Mouse (Mus musculus) frontal cortex, adult 2 months (tissue): Measurements from ENCODE around the gene Olfr799. TPM values are rescaled to one million over a fixed set of nuclear protein-coding genes. Genes with fewer than 3 reads are reported as not detected.

Source experiments
- DNase-seq, 2 experiments: peaks; one replicate each; pipeline ENCODE4 v3.0.0; 2022; ENCODE audit warnings: low spot score in 1 of 2; ENCODE audit errors: extremely low spot score in 1 of 2
- polyA plus RNA-seq: library from polyadenylated mRNA; depleted of rRNA; stranded (reverse); fragments of >200 nt; gene quantifications from 2 replicates; pipeline ENCODE4 v1.2.3, GENCODE M21; 2012; rRNA removed

Gene Olfr799
- not detected in 2 replicates for polyA plus RNA-seq

DNA sequence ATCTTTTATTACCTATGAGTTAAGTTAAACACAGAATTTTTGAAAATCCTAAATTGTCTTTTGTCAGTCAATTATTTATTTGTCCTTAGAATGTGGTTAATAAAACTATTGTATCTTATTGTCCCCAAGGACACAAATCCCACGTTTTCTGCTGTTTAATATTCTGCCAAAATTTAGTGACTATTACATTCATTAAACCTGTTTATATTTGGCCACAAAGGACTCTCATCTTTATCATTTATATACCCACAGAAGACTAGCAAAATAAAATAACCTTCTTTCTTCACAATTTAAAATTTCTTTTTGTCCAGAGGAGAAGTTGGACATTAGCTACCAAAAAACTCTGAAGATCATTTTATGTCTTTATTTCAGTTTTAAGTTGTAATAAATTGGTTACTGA lies at the start of gene Olfr799:
TSS of gene Olfr799 (plus strand) at position 301 of the 400 bp plus-strand sequence.
- DNase-seq, result no peak

DNA sequence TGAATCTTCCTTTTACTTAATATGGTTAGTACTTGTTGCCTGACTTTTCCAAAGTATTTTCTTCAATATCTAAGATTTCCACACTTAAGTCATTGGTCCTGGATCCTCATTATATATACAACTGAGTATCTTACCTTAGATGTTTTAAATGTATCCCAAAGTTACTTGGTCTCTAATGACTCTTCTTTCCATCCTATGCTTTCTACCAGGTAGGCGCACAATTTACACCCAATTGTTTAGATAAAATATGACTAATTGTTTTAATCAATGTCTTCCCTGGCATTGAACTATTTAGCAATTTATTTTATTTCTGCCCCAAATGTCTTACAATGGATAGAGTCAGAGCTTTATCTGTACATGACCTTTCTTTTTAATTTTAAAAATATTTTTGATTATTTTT lies 24.8 kb upstream of the Olfr799 start, which contains the start of gene Olfr796:
TSS of gene Olfr796 (minus strand) at position 101 of the 400 bp plus-strand sequence.
- no peak for DNase-seq

DNA sequence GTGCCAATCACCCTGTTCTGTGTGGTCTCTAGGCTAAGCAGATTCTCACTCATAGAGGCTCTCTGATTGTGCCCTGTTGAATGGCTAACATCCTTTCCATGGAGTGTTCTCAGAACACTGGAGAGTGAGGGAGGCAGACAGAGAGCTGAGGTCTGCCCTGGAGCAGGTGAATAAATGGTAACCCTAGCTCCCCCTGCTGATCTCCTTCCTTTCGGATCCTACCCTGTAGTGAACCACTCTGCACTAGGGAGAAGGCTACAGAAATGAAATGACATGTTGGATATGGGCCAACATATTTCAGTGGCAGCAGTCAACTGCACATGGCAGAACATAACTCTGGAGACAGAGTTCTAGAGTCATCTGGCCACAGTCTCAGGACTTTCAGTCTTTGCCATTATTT lies 15.6 kb upstream of the Olfr799 start:
- DNase-seq, result no peak

DNA sequence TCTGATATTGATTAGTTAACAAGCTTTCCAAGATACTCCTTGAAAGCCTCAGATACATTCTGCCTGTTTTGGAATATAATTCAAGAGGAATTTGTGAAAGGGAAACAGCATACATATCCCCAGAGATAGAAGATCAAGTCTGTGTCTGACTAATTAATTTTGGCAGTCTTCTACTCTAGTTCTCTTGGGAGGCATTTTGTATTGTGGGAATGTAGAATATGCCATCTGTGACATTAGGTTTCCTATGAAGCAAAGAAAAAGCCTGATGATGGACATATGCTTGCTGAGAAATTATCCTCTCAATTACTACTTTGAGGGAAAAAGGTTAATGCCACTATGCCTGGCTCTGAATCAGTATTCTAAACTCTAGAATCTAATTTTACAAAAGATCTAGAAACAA lies 14.0 kb upstream of the Olfr799 start:
- no peak for DNase-seq

DNA sequence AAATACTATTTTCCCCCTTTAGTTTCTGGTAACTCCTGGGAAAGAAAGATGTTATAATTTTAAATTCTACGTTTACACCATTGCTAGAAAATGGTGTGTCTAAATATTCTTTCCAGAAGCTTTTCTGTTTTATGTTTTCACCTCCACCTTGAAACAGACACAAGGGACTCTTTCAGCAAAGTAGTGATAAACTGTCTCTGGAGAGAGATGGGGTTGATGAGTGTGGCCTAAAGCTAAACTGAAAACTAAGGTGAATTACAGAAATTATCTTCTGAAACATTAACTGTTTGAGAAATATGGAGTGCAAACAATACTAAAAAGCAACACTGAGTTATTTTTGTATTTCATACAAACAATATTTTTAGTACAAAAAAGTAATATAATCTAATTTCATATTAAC lies 9.4 kb upstream of the Olfr799 start, which contains the start of gene Olfr798:
TSS of gene Olfr798 (minus strand) at position 101 of the 400 bp plus-strand sequence.
- no peak for DNase-seq

DNA sequence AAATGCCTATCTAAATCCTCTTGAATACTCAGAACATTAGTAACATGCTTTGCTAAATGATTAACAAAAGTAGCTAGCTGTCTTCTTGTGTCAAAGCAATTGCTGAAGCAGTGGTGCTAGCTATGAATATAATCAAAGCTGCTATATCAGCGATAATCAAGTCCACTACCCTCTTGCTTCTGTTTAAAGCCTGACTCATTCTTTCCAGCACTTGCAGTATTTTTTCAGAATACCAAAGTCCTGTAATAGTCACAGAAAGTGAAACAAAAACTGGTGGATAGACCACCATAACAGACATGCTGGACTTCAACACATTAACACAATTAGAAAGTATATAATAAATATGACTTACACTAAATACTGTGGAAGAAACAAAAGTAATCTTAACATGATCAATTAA lies 14.5 kb downstream of the Olfr799 start:
- no peak for DNase-seq

DNA sequence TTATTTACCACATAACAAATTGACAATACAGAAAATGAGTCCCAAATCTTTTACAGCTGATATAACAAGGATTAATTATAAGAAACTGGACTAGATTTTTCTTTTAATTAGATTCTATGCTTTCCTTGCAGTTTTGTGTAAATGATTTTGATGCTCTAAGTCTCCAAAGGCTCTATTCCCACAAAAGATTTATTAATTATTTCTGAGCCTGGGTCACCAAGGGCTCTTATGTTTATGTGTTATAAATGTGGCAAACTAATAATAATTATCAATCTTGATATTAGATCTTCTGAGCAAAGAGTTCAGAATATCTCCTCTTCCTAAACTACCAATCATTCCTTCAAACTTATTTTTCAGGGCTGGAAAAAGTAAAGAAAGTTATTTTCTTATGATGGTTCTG lies 20.1 kb downstream of the Olfr799 start, which contains the start of gene Olfr800:
TSS of gene Olfr800 (plus strand) at position 301 of the 400 bp plus-strand sequence.
- DNase-seq, result no peak

DNA sequence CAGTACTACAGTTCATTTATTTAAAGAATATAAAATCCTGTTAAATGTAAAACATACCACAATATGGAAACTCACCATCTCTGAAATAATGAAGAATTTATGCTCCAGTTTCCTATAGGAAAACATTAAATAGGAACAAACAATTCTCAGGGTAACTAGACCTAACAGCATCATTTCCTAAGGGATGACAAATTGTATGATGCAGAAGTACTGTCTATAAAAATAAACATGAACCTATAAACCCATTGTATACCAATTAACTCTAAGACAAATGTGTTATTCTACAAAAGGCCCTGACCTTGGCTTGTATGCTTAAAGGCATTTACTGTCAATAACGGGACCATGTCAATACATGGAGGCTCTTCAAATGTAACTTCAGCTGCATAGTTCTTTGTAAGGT lies 36.5 kb downstream of the Olfr799 start, which contains the start of gene Olfr801:
TSS of gene Olfr801 (minus strand) at position 101 of the 400 bp plus-strand sequence.
- no peak for DNase-seq

DNA sequence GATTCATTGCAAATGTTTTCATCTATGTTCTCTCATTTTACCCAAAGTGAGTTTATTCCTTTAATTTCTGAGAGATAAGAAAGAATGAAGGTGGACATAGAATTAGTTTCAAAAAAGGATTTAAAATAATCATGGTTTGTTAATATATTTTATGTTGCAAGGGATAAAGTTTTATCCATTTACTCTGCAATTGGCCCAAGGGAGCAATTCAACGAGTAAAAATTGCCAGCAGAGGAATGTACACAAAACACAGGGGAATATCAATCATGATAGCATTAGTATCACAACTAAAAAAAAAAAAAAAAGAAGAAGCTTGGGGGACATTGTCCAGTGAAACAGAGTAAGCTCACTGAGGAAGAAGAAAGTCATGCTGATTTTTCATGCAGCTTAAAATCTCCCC lies 50.8 kb downstream of the Olfr799 start, which contains the start of gene Olfr802:
TSS of gene Olfr802 (minus strand) at position 101 of the 400 bp plus-strand sequence.
- DNase-seq, result no peak

DNA sequence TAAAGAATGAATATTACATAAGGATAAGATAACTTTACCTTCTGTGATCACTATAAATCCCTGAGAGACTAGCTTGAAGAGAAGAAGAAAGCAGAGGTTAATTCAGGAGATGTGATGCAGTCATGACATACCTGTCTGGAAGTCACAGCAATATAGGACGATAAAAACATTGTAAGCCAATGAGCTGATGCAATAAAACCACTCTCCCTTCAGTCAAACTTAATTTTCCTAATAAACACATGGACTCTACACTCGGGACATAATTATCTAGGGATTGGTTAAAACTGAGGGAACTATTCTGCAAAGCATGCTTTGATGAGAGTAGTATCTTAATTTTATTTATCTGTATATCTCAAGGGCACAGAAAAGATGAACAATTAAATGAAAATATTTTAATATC lies 56.9 kb downstream of the Olfr799 start, which contains the start of gene Olfr803:
TSS of gene Olfr803 (minus strand) at position 101 of the 400 bp plus-strand sequence.
- DNase-seq, result no peak

Other genes with a start within 250 kb of the Olfr799 start
- gene Olfr785, start 232.1 kb upstream of the Olfr799 start, polyA plus RNA-seq, result not detected in 2 replicates
- 0.15 TPM in 1 of 2 replicates, not detected in the other for gene Olfr786, start 210.2 kb upstream of the Olfr799 start, polyA plus RNA-seq
- gene Olfr787, start 175.6 kb upstream of the Olfr799 start, polyA plus RNA-seq, result not detected in 2 replicates
- gene Olfr788, start 166.5 kb upstream of the Olfr799 start, polyA plus RNA-seq, result 0.11 TPM in 1 of 2 replicates, not detected in the other
- not detected in 2 replicates for gene Olfr789, start 152.7 kb upstream of the Olfr799 start, polyA plus RNA-seq
- not detected in 2 replicates for gene Olfr790, start 139.0 kb upstream of the Olfr799 start, polyA plus RNA-seq
- not detected in 2 replicates for gene Olfr791, start 115.7 kb upstream of the Olfr799 start, polyA plus RNA-seq
- gene Olfr792, start 98.3 kb upstream of the Olfr799 start, polyA plus RNA-seq, result 0.04 TPM in 1 of 2 replicates, not detected in the other
- not detected in 2 replicates for gene Olfr794, start 69.8 kb upstream of the Olfr799 start, polyA plus RNA-seq
- not detected in 2 replicates for gene Olfr796, start 24.9 kb upstream of the Olfr799 start, polyA plus RNA-seq
- gene Olfr798, start 9.6 kb upstream of the Olfr799 start, polyA plus RNA-seq, result not detected in 2 replicates
- not detected in 2 replicates for gene Olfr800, start 20.2 kb downstream of the Olfr799 start, polyA plus RNA-seq
- 0.04 TPM in 1 of 2 replicates, not detected in the other for gene Olfr801, start 36.4 kb downstream of the Olfr799 start, polyA plus RNA-seq
- not detected in 2 replicates for gene Olfr802, start 50.7 kb downstream of the Olfr799 start, polyA plus RNA-seq
- gene Olfr803, start 56.8 kb downstream of the Olfr799 start, polyA plus RNA-seq, result not detected in 2 replicates
- not detected in 2 replicates for gene Olfr804, start 65.7 kb downstream of the Olfr799 start, polyA plus RNA-seq
- not detected in 2 replicates for gene Olfr805, start 91.9 kb downstream of the Olfr799 start, polyA plus RNA-seq
- not detected in 2 replicates for gene Olfr806, start 104.4 kb downstream of the Olfr799 start, polyA plus RNA-seq
- gene Olfr807, start 120.3 kb downstream of the Olfr799 start, polyA plus RNA-seq, result not detected in 2 replicates
- gene Olfr808, start 128.0 kb downstream of the Olfr799 start, polyA plus RNA-seq, result not detected in 2 replicates
- not detected in 2 replicates for gene Olfr809, start 137.2 kb downstream of the Olfr799 start, polyA plus RNA-seq
- gene Olfr810, start 157.4 kb downstream of the Olfr799 start, polyA plus RNA-seq, result not detected in 2 replicates
- not detected in 2 replicates for gene Olfr811, start 166.9 kb downstream of the Olfr799 start, polyA plus RNA-seq
- not detected in 2 replicates for gene Olfr812, start 208.6 kb downstream of the Olfr799 start, polyA plus RNA-seq
- gene Olfr813, start 217.9 kb downstream of the Olfr799 start, polyA plus RNA-seq, result not detected in 2 replicates
- not detected in 2 replicates for gene Olfr814, start 242.4 kb downstream of the Olfr799 start, polyA plus RNA-seq